Mouse (Mus musculus) lung, postnatal 0 days (tissue): ENCODE results near the gene Impdh1.
A peak's percentile ranks its signal among the peaks of the same experiment; 100 is the strongest.

Experiments used
- CTCF ChIP-seq: IDR thresholded peaks from 2 replicates; pipeline ENCODE4 v1.5.1; 2016; ENCODE audit warnings: antibody characterized with exemption, mild to moderate bottlenecking
- EP300 ChIP-seq: IDR thresholded peaks from 2 replicates; pipeline ENCODE4 v1.6.1; 2016; ENCODE audit warnings: antibody characterized with exemption, mild to moderate bottlenecking, control low read depth

DNA sequence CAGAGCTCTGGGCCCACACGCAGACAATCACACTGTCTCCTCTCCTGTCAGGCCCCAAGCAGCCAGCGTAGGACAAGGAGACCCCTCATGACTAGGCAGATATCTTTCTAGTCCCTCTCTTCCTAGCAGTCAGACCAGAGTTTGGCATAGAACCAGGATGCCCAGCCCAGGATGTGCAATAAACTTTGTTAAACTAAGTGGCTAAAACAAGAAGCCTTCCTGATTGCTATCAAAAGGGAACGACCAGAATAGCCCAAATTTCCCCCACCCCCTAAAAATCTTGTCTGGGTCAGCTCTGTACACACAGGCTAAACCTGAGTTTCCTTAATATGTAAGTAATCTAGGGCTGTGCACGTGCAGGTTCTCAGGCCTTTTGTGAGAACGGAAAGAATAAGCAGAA is 8.0 kb downstream of the Impdh1 start:
- TF ChIP-seq CTCF (no peak), EP300 (peak; percentile 18; the same call in 1 of the 2 replicates)
